Mouse (Mus musculus): ENCODE data around the gene Tigit. TPM values are rescaled to one million over a fixed set of nuclear protein-coding genes. Genes with fewer than 3 reads are reported as not detected.

The Tigit gene
- polyA plus RNA-seq, 1 experiment from 2014 or later: not detected

DNA sequence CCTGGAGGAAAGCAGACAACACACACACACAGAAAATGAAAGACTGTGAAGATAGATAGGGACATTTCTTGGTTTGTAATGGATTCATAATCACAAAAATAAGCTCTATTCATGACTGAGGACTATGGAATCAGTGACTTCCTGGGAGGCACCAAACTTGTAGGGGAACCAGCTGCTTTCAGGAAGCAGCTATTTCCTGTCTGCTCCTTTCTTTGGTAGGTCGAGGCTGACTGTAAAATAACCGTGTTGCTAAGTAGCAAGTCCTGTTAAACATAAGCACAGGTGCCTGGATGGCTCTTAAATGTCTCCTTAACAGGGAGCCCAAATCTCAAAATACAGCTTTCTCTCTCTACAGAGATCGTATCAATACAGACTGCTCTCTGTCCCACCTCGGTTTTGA lies 39.1 kb downstream of the Tigit start:
- Histone ChIP-seq H3K4me2 (replicated peaks; ENCODE audit: low read depth) (no peak overlapping the region), H3K9me3 (ENCODE audit: control insufficient read depth, low read length) (no peaks in the 10 kb centered on the region), H3K36me3 (ENCODE audit: control insufficient read depth, insufficient read depth, low read length) (no peaks in the 10 kb centered on the region), H3K9ac (ENCODE audit: low read length) (no peak overlapping the region), H3K27ac (replicated peaks) (no peak overlapping the region), H3K27me3 (ENCODE audit: control insufficient read depth, insufficient read depth, low read length) (no peaks in the 10 kb centered on the region), H3K4me3 (ENCODE audit: low read depth, low read length) (no peak overlapping the region), H3K4me1 (replicated peaks; ENCODE audit: control insufficient read depth, insufficient read depth) (no peaks in the 10 kb centered on the region)
- 51% methylated on average over 4 of the region's 4 CpGs for WGBS
- DNase-seq (ENCODE audit: low spot score) (no peak), ATAC-seq (ENCODE audit: low FRiP score, low TSS enrichment) (no peak)
- TF ChIP-seq EP300 (optimal IDR thresholded peaks at IDR 0.05) (no peak), CTCF (IDR thresholded peaks at IDR 0.05; ENCODE audit: low read depth) (no peak)

DNA sequence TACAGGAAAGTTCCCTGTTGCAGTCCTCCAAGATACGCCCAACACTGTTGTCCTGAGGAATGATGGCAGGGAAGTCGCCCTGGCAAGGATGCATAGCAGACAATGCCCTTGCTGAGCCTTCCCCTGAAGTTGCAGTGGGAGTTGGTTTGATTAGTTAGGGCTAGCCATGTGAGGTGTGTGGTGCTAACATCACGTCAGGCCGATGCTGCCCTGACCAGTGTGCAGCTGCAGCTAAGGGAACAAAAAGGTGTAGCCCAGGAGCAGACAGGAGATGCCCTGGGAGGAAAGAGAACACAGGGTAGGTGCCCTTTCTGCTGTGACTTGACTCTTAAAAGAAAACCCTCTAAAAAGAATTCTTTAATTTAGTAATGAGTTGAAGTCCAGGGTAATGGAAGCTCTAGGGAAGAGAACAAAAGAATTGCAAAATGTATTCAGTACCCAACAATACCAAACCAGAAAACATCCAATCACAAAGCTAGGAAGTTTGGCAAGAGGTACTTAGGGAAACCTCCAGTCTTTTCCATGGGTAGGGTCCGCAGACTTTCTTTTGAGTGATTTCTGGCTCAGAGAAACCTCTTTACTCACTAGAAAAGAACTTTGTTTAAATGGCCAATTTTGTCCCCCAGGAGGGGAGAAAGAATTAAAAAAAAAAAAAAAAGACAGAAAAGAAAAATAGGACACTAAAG lies 40.5 kb downstream of the Tigit start:
- WGBS: 82% methylated on average over 5 of the region's 5 CpGs
- DNase-seq (ENCODE audit: low spot score) (no peak), ATAC-seq (ENCODE audit: low FRiP score, low TSS enrichment) (no peak)
- Histone ChIP-seq H3K27me3 (ENCODE audit: control insufficient read depth, insufficient read depth, low read length) (no peaks in the 10 kb centered on the region), H3K4me1 (replicated peaks; ENCODE audit: control insufficient read depth, insufficient read depth) (no peaks in the 10 kb centered on the region), H3K27ac (replicated peaks) (no peak overlapping the region), H3K4me2 (replicated peaks; ENCODE audit: low read depth) (no peak overlapping the region), H3K9me3 (ENCODE audit: control insufficient read depth, low read length) (no peaks in the 10 kb centered on the region), H3K9ac (ENCODE audit: low read length) (no peak overlapping the region), H3K4me3 (ENCODE audit: low read depth, low read length) (no peak overlapping the region), H3K36me3 (ENCODE audit: control insufficient read depth, insufficient read depth, low read length) (no peaks in the 10 kb centered on the region)
- no peak for TF ChIP-seq EP300 (optimal IDR thresholded peaks at IDR 0.05)
- no peak for TF ChIP-seq CTCF (IDR thresholded peaks at IDR 0.05; ENCODE audit: low read depth)

DNA sequence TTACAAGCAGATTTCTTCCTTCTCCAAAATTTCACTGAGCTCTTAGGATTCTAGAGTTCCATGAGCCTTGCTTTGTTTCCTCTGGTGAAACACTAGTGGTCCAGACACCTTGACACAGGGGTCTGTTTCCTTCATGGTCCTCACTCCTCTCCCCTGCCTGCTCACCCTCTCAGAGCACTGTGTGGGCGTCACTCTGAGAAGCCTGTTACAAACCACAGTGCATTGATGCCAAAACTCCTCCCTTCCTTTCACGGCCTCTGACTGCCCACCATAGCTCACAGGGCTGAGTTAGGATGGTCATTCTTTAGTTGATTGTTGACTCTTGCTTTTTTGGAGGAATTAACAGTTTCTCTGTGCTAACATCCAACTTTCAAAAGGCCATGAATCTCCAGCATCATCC lies 43.6 kb downstream of the Tigit start:
- WGBS: 29% methylated on average over 2 of the region's 2 CpGs
- Histone ChIP-seq H3K4me3 (ENCODE audit: low read depth, low read length) (no peak overlapping the region), H3K27ac (replicated peaks) (no peak overlapping the region)

DNA sequence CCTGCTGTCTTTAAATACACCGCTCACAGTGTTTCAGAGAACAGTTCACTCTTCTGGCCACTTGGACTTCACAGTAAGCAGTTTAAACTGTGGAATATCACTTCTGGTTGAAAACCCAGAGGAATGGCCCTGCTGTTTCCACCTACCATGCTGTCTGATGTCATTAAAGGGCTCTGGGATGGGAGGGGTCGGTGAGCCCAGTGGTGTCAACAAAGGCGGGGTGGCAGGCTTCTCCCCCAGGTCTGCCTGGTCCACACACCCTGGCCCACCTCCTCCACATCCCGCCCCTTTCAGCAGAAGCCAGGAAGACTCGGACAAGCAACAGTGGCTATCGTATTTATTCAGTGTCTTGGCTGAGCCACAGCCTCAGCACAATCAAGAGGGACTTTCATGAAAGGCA lies 44.7 kb downstream of the Tigit start:
- Histone ChIP-seq H3K27ac (replicated peaks) (no peak overlapping the region), H3K4me1 (replicated peaks; ENCODE audit: control insufficient read depth, insufficient read depth) (no peaks in the 10 kb centered on the region), H3K9me3 (ENCODE audit: control insufficient read depth, low read length) (no peaks in the 10 kb centered on the region), H3K9ac (ENCODE audit: low read length) (no peak overlapping the region), H3K4me3 (ENCODE audit: low read depth, low read length) (no peak overlapping the region), H3K27me3 (ENCODE audit: control insufficient read depth, insufficient read depth, low read length) (no peaks in the 10 kb centered on the region), H3K36me3 (ENCODE audit: control insufficient read depth, insufficient read depth, low read length) (no peaks in the 10 kb centered on the region), H3K4me2 (replicated peaks; ENCODE audit: low read depth) (no peak overlapping the region)
- WGBS: 53% methylated on average over 6 of the region's 6 CpGs
- DNase-seq (ENCODE audit: low spot score) (no peak), ATAC-seq (ENCODE audit: low FRiP score, low TSS enrichment) (no peak)
- no peak for TF ChIP-seq EP300 (optimal IDR thresholded peaks at IDR 0.05)
- no peak for TF ChIP-seq CTCF (IDR thresholded peaks at IDR 0.05; ENCODE audit: low read depth)

More for the DNA sequence above, 43.6 kb downstream of the Tigit start:
- Histone ChIP-seq H3K4me1 (replicated peaks; ENCODE audit: control insufficient read depth, insufficient read depth) (no peaks in the 10 kb centered on the region), H3K36me3 (ENCODE audit: control insufficient read depth, insufficient read depth, low read length) (no peaks in the 10 kb centered on the region), H3K27me3 (ENCODE audit: control insufficient read depth, insufficient read depth, low read length) (no peaks in the 10 kb centered on the region), H3K9ac (ENCODE audit: low read length) (no peak overlapping the region), H3K4me2 (replicated peaks; ENCODE audit: low read depth) (no peak overlapping the region), H3K9me3 (ENCODE audit: control insufficient read depth, low read length) (no peaks in the 10 kb centered on the region)
- DNase-seq (ENCODE audit: low spot score) (no peak), ATAC-seq (ENCODE audit: low FRiP score, low TSS enrichment) (no peak)
- TF ChIP-seq CTCF (IDR thresholded peaks at IDR 0.05; ENCODE audit: low read depth): no peak
- no peak for TF ChIP-seq EP300 (optimal IDR thresholded peaks at IDR 0.05)

DNA sequence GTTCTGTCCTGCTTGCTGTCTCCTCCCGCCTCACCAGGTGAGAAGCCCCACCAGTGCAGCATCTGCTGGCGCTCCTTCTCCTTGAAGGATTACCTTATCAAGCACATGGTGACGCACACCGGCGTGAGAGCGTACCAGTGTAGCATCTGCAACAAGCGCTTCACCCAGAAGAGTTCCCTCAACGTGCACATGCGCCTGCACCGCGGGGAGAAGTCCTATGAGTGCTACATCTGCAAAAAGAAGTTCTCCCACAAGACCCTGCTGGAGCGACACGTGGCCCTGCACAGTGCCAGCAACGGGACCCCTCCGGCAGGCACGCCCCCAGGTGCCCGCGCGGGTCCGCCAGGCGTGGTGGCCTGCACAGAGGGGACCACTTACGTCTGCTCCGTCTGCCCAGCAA lies 45.7 kb downstream of the Tigit start:
- H3K9me3 ChIP-seq (ENCODE audit: control insufficient read depth, low read length): no peaks in the 10 kb centered on the region
- no peaks in the 10 kb centered on the region for H3K36me3 ChIP-seq (ENCODE audit: control insufficient read depth, insufficient read depth, low read length)
- H3K4me3 ChIP-seq (ENCODE audit: low read depth, low read length): no peak overlapping the region
- ATAC-seq (ENCODE audit: low FRiP score, low TSS enrichment) (no peak), DNase-seq (ENCODE audit: low spot score) (no peak)
- WGBS: 88% methylated on average over 23 of the region's 23 CpGs
- no peak overlapping the region for H3K27ac ChIP-seq (replicated peaks)
- H3K4me2 ChIP-seq (replicated peaks; ENCODE audit: low read depth): no peak overlapping the region
- H3K9ac ChIP-seq (ENCODE audit: low read length): no peak overlapping the region
- H3K27me3 ChIP-seq (ENCODE audit: control insufficient read depth, insufficient read depth, low read length): no peaks in the 10 kb centered on the region
- no peak for TF ChIP-seq EP300 (optimal IDR thresholded peaks at IDR 0.05)
- no peak for TF ChIP-seq CTCF (IDR thresholded peaks at IDR 0.05; ENCODE audit: low read depth)
- H3K4me1 ChIP-seq (replicated peaks; ENCODE audit: control insufficient read depth, insufficient read depth): no peaks in the 10 kb centered on the region

DNA sequence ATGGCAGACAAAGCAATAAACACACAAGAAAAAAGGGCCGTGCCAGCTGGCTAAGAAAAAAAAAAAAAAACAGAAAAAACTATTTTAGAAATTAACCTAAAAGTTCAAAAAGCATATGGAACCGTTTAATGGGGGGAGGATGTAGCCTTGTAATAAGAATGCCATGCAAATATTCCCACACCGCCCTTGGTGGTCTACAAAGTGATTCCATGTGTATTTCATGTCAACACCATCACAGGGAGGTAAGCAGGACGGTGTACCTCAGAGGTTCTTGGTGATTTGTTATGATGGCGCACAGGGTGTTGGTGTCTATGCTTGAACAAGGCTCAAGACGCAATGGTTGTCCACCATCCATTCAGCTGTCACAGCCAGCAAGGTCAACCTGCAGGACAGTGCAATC lies 46.6 kb downstream of the Tigit start:
- Histone ChIP-seq H3K9me3 (ENCODE audit: control insufficient read depth, low read length) (no peaks in the 10 kb centered on the region), H3K27me3 (ENCODE audit: control insufficient read depth, insufficient read depth, low read length) (no peaks in the 10 kb centered on the region), H3K4me2 (replicated peaks; ENCODE audit: low read depth) (no peak overlapping the region), H3K9ac (ENCODE audit: low read length) (no peak overlapping the region), H3K4me1 (replicated peaks; ENCODE audit: control insufficient read depth, insufficient read depth) (no peaks in the 10 kb centered on the region), H3K27ac (replicated peaks) (no peak overlapping the region), H3K4me3 (ENCODE audit: low read depth, low read length) (no peak overlapping the region), H3K36me3 (ENCODE audit: control insufficient read depth, insufficient read depth, low read length) (no peaks in the 10 kb centered on the region)
- no peak for DNase-seq (ENCODE audit: low spot score)
- 92% methylated on average over 6 of the region's 6 CpGs for WGBS
- no peak for ATAC-seq (ENCODE audit: low FRiP score, low TSS enrichment)
- TF ChIP-seq CTCF (IDR thresholded peaks at IDR 0.05; ENCODE audit: low read depth) (no peak), EP300 (optimal IDR thresholded peaks at IDR 0.05) (no peak)
